Mouse (Mus musculus) G1E (cell line): ENCODE results near the gene Fem1a. TPM values are rescaled to one million over a fixed set of nuclear protein-coding genes. Genes with fewer than 3 reads are reported as not detected.

ENCODE experiments used
- ATAC-seq: 2 replicates; pipeline ENCODE4 v1.8.0; 2016; ENCODE audit warnings: mild to moderate bottlenecking; ENCODE audit not compliant: insufficient number of reproducible peaks, poor library complexity, low FRiP score, severe bottlenecking; ENCODE audit errors: extremely low read depth
- DNase-seq: peaks from one replicate; pipeline ENCODE4 v3.0.0; 2012; ENCODE audit warnings: low spot score
- H3K27me3 ChIP-seq: 2 replicates; pipeline ENCODE4 v1.6.1; 2012; ENCODE audit warnings: mild to moderate bottlenecking, low read length, inconsistent platforms; ENCODE audit not compliant: insufficient read depth
- H3K36me3 ChIP-seq: replicated peaks from 2 replicates; pipeline ENCODE3; 2012; ENCODE audit warnings: mild to moderate bottlenecking, inconsistent platforms
- H3K4me1 ChIP-seq: 2 replicates; pipeline ENCODE4 v1.6.1; 2012; ENCODE audit warnings: low read depth, low read length, inconsistent platforms, mixed read lengths; ENCODE audit not compliant: insufficient read depth
- H3K4me3 ChIP-seq: 2 replicates; pipeline ENCODE4 v1.5.1; 2012; ENCODE audit warnings: low read depth, mild to moderate bottlenecking, inconsistent platforms, low read length, moderate library complexity, mixed read lengths
- H3K9me3 ChIP-seq: replicated peaks from 2 replicates; pipeline ENCODE4 v1.6.1; 2012; ENCODE audit warnings: inconsistent platforms
- CTCF ChIP-seq: IDR thresholded peaks from 2 replicates; pipeline ENCODE4 v1.5.1; 2012; ENCODE audit warnings: low read depth, low read length, inconsistent platforms, mixed read lengths
- GATA1 ChIP-seq: IDR thresholded peaks from 2 replicates; pipeline ENCODE4 v1.6.1; 2012; ENCODE audit warnings: borderline replicate concordance, low read length, inconsistent platforms, mixed read lengths
- GATA2 ChIP-seq: IDR thresholded peaks from 2 replicates; pipeline ENCODE4 v1.6.1; 2012; ENCODE audit warnings: low read depth, low read length, inconsistent platforms, borderline replicate concordance
- POLR2AphosphoS5 ChIP-seq: IDR thresholded peaks from 2 replicates; pipeline ENCODE4 v1.6.1; 2012; ENCODE audit warnings: low read depth, low read length, inconsistent platforms; ENCODE audit not compliant: insufficient replicate concordance
- TAL1 ChIP-seq: conservative IDR thresholded peaks from 2 replicates; pipeline ENCODE4 v1.6.1; 2012; ENCODE audit warnings: low read depth, low read length, inconsistent platforms, mixed read lengths
- polyA plus RNA-seq: library from polyadenylated mRNA; stranded (reverse); fragments of >175 nt; gene quantifications from 2 replicates; pipeline ENCODE4 v1.2.3, GENCODE M21; 2012
- total RNA-seq, 2 experiments: library from RNA; stranded (forward) in 1 of 2; stranded (reverse) in 1 of 2; fragments of 200-1000 nt in 1 of 2; fragments of >200 nt in 1 of 2; fragmentation: Nextera tagmentation in 1 of 2; gene quantifications; 2 replicates each; pipeline ENCODE4 v1.2.3; 2014 to 2017

The Fem1a gene
- total RNA-seq (2014; fragmentation: Nextera tagmentation) (14.4 and 16.5 TPM in 2 replicates), total RNA-seq (2017) (17.8 and 18.9 TPM in 2 replicates), polyA plus RNA-seq (20.1 and 20.7 TPM in 2 replicates)

- H3K4me1 ChIP-seq: peaks cover 53% of the 10 kb centered on the region
- ATAC-seq: peak; percentile 75
These were observed at the start of gene Fem1a for GRCm38 (mm10) chr17:56256239-56256881. TSS of gene Fem1a (plus strand) at chr17:56256810.

GRCm38 (mm10) chr17:56206986-56207674 is 49.5 kb upstream of the Fem1a start:
- Histone ChIP-seq H3K4me1 (no peaks in the 10 kb centered on the region), H3K36me3 (peaks cover 100% of the 10 kb centered on the region), H3K4me3 (no peak overlapping the region), H3K9me3 (no peaks in the 10 kb centered on the region), H3K27me3 (no peaks in the 10 kb centered on the region)
- DNase-seq (no peak), ATAC-seq (no peak)
- TF ChIP-seq GATA1 (no peak), CTCF (no peak), TAL1 (no peak), POLR2AphosphoS5 (no peak), GATA2 (no peak)

More at GRCm38 (mm10) chr17:56256239-56256881, at the start of gene Fem1a:
- Histone ChIP-seq H3K4me3 (peak within 1 kb of the TSS; percentile 82), H3K9me3 (no peaks in the 10 kb centered on the region), H3K36me3 (peaks cover 39% of the 10 kb centered on the region), H3K27me3 (peaks cover 6% of the 10 kb centered on the region)
- TF ChIP-seq TAL1 (no peak), GATA2 (no peak), GATA1 (no peak), CTCF (no peak), POLR2AphosphoS5 (no peak)
- DNase-seq: peak; percentile 79

- TF ChIP-seq GATA1 (no peak), TAL1 (no peak), POLR2AphosphoS5 (no peak), CTCF (no peak), GATA2 (no peak)
- Histone ChIP-seq H3K9me3 (no peaks in the 10 kb centered on the region), H3K27me3 (no peaks in the 10 kb centered on the region), H3K4me1 (peaks cover 1% of the 10 kb centered on the region; the same call in 1 of the 2 replicates), H3K36me3 (peaks cover 100% of the 10 kb centered on the region), H3K4me3 (no peak overlapping the region)
- ATAC-seq: no peak
- no peak for DNase-seq
These were observed 48.6 kb upstream of the Fem1a start for GRCm38 (mm10) chr17:56207963-56208530.

GRCm38 (mm10) chr17:56208821-56209220 is 47.8 kb upstream of the Fem1a start:
- TF ChIP-seq GATA2 (no peak), TAL1 (no peak), CTCF (no peak), GATA1 (no peak), POLR2AphosphoS5 (no peak)
- H3K4me1 ChIP-seq: peaks cover 2% of the 10 kb centered on the region; the same call in 1 of the 2 replicates
- peaks cover 97% of the 10 kb centered on the region for H3K36me3 ChIP-seq
- H3K9me3 ChIP-seq: no peaks in the 10 kb centered on the region
- no peak overlapping the region for H3K4me3 ChIP-seq
- ATAC-seq (no peak), DNase-seq (no peak)
- H3K27me3 ChIP-seq: no peaks in the 10 kb centered on the region

GRCm38 (mm10) chr17:56211090-56211489 is 45.5 kb upstream of the Fem1a start:
- no peak for TF ChIP-seq TAL1
- no peak for TF ChIP-seq GATA1
- no peak for TF ChIP-seq GATA2
- no peak for TF ChIP-seq POLR2AphosphoS5
- no peak for TF ChIP-seq CTCF
- no peaks in the 10 kb centered on the region for H3K9me3 ChIP-seq
- H3K36me3 ChIP-seq: peaks cover 94% of the 10 kb centered on the region
- DNase-seq: no peak
- H3K4me3 ChIP-seq: no peak overlapping the region
- peaks cover 3% of the 10 kb centered on the region; the same call in 1 of the 2 replicates for H3K4me1 ChIP-seq
- no peaks in the 10 kb centered on the region for H3K27me3 ChIP-seq
- ATAC-seq: no peak

- Histone ChIP-seq H3K4me3 (no peak overlapping the region), H3K4me1 (peaks cover 17% of the 10 kb centered on the region), H3K27me3 (no peaks in the 10 kb centered on the region), H3K36me3 (peaks cover 94% of the 10 kb centered on the region), H3K9me3 (no peaks in the 10 kb centered on the region)
- no peak for DNase-seq
- no peak for ATAC-seq
- TF ChIP-seq POLR2AphosphoS5 (no peak), CTCF (no peak), GATA1 (no peak), GATA2 (no peak), TAL1 (no peak)
These were observed 43.9 kb upstream of the Fem1a start for GRCm38 (mm10) chr17:56212676-56213075.
